Mouse (Mus musculus) kidney, postnatal 36 days (tissue): ENCODE measurements around the gene Foxp1.
A peak's percentile ranks its signal among the peaks of the same experiment; 100 is the strongest.

Experiments
- DNase-seq, 2 experiments: peaks; one replicate each; pipeline ENCODE4 v3.0.0; 2021 to 2022; ENCODE audit warnings: mixed read lengths in 2 of 2

Gene Foxp1

DNA sequence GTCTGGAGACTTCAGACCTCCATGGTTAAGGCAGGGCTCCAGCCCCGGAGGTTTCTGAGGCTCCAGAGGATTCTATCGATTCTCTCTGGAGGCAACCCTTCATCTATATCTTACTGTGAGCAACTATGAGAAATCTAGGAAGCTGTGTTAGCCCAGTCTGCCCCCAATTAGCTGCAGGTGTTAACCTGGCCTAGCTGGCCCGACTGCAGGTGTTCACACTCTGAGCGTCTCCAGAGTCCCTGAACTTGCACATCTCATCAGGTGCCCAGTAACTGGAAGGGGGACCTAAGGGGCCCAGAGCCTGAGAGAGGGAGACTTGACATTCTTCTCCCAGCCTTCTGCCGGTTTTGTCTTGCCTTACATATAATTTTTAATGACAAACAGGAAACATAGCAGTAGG, 134.5 kb downstream of the Foxp1 start:
- DNase-seq: no peak

DNA sequence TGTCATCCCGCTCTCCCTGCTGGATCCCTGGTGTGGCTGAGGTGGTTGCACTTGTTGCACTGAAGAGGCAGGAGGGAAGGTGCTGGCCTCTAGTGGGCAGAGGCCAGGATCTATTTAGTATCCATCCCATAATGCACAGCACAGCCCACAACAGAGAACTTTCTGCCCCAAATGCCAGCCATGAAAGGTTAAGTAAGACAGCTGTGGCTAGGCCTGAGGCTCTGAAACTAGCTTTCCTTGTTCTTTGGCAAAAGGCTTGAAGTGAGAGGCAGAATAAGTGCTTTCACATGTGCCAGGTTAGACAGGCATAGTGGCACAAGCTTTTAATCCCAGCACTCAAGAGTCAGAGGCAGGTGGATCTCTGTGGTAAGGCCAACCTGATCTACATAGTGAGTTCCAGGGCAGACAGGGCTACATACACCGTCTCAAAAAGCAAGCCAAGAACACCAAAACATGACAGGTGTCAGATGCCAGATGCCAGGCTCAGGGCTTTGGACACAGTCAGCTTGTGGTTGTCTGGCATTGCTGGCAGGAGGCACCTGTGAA, 137.4 kb downstream of the Foxp1 start:
- DNase-seq: peak; percentile 20 to 52

DNA sequence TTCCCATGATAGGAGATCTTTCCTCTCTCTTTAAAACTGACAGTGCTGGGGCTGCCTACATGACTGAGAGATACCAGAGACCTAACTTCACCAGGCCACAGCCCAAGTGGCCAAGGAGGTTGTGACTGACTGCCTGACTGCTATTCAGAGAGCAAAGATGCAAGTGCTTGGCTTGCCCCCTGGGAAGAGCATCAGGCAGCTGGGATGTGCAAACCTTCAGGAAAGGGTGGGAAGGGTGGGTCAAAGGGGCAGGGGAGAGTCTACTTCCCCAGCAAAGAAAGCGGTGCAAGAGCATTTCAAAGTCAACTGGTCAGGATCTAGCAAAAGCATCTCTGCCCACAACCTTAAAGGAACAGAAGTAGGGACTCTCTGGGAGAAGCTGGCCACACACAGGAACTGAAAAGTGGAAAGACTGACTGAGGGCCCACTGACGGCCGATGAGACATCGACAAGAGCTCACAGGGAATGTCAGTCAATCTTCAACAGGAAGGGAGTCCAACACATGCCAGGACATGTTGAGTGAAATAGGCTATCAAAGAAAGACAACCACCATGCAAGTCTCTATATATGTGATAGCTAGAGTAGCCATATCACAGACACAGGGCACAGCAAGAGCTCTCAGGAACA, 138.6 kb downstream of the Foxp1 start:
- no peak for DNase-seq

DNA sequence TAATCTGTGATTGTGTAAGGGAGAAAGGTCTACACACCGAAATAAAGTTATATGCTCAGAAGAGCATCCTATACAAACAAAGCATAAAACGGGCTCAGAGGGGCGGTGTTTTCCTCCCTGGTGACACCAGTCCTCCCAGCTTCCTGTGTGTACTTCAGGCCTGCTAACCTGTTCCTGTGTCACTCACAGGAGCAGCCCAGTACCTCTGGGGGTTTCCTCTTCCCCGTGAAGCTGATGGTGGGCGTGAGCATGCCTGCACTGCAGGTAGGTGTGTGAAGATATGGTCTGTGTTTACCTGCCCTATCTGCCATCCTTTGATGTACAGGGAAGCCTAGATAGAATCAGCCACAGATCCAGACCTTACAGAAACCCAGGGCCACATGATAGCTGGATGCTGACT, 142.4 kb downstream of the Foxp1 start:
- DNase-seq: no peak

DNA sequence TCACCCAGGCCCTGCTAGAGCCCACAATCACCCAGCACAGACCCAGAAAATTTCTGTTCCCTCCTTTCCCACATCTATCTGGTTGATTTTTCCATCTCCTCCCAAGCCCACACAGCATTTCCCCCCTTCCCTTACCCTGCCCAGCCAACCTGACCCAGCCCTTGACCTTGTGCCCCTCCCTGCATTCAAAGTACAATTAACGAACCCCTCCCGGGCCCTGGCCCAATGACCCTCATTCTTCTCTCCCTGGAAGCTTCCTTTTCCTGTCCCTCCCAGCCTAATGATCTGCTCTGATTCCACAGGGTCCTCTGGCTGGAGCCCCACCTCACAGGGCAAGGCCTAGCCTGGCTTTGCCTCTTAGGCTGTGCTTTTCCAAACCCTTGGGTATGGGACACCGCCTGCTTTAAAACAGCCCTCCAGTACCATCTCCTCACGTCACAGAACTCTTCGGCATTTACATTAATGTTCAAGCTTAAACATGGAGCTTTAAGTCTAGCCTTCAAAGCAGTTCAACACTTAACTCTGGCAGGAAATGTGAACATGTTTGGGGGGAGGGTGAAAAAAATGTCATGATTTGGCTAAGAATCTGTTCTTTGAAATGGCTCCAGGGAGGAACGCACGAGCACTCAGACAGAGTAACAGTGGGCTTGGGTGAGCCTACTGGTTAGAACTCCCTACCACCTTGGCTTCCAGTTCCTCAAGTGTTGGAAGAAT, 143.4 kb downstream of the Foxp1 start:
- peak; percentile 65 to 76 for DNase-seq

DNA sequence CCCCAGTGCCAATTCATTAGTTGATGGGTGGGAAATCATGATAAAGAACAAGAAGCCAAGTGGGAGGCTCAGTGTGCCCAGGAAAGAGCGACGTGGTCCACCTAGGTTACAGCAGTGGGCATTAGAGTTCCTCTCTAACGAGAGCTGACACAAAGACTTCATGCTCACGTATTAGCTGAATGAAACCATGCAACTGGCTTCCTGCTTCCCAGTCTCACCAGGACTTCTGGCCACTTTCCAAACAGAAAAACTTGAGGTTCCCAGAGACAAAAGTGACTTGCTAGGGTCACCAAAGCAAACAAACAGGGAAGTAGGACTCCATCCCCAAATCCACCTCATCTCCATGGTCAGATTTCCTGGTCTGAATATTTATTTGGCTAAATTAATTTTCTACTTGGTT, 144.8 kb downstream of the Foxp1 start:
- peak in 1 of 2 experiments; percentile 12 for DNase-seq

DNA sequence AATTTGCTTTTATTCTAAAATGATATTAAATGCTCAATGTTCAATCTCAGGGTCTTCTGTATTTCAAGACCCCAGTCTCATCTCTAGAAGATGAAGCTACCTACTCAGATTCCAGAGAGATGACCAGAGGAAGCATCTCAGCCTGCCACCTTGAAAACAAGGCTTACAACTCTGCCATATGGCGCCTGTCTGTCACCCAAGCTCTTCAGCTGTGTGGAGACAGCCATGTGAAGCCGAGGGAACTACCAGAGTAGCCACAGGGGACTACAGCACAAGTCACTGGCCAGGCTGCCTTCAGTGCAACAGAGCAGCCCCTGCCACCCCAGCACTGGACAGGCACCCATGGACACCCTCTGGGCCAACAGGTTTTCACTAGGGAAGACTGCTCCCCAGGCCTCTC, 145.4 kb downstream of the Foxp1 start:
- DNase-seq: no peak

DNA sequence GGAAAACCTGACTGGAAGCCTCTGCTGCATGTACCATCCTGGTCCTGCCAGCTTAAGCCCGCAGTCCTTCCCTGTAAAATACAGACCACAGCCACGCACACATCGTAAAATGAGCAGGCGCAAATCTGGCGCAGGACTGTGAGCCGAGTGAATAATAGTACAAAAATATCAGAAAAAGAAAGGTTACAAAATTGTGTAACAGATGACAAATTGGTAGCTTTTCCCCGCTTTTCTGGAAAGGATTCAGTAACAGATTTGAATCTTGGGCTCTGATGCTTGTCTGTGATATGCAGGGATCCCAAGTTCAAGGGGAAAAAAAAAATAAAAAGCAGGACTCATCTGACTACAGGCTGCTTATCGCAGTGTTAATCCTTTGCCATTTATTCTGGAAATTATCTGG, 145.8 kb downstream of the Foxp1 start:
- DNase-seq: no peak

DNA sequence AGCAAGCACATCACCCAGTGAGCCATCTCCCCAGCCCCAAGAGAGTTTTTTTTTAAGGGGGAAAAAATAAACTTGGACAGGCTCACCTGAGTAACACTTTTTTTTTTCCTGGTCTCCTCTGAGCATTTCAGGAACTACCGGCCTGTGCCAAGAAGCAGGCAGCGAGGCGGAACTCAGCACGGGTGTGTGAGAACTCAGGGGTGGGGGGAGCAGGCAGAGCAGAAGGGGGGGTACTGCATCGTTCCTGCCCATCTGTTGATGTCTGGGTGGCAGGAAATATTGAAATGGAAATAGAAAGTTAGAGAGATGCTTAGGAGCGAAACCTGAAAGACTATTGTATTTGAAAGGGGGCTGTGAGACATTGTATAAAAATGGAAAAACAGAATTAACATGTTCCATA, 146.7 kb downstream of the Foxp1 start:
- peak; percentile 35 to 60 for DNase-seq

DNA sequence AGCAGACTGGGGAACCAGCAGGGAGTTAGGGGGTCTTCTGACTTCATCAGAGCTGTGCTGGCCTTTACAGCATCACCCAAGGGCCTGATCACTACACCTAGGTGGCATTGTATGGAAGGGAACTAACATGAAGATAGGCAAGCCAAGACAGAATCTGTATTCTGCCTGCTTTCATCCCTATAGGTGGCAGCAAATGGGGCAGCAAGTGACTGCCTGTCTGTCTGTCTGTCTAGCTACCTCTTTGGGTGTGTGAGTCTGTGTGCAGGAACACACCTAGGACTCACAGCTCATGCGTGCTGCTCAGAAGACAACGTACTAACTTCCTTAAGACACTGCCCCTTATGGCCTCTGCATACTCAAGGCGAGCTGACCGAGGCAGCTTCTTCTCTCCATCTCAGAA, 147.1 kb downstream of the Foxp1 start:
- no peak for DNase-seq

DNA sequence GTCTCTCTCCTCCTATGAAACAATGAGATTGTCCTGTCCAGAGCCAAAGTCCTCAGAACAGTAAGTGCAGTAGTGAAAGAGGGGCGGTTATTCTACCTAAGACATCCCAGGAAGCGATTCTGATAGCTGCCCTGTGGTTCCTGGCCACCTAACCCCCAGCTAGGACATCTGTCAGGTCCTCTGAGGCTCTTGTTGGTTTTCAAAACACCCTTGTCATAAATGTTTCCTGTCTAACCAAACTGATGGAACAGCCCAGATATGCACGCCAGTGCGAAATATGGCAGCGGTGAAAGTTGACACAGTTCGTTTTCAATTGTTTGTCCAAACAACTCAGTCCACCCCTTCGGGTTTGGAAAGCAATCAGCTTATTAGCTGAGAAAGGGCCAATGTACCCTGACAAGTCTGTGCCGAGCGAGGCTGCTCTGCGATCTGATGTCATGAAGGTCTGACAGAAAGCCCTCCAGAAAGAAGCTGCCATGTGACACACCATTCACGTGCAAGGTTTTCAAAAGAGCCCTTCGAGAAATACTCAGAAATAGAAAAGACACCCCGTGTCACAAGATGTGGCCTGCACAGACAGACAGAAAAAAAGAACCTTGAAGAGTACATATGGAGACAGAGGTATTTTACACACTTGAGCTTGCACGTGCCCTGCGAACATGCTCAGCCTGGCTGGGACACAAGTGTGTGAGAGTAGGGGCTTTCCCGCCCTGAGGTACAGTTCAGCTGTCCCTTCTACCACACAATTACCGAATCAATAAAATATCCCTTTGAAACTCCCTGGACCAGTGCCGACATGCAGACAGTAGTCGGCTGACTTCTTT, 147.9 kb downstream of the Foxp1 start:
- peak; percentile 25 to 42 for DNase-seq

DNA sequence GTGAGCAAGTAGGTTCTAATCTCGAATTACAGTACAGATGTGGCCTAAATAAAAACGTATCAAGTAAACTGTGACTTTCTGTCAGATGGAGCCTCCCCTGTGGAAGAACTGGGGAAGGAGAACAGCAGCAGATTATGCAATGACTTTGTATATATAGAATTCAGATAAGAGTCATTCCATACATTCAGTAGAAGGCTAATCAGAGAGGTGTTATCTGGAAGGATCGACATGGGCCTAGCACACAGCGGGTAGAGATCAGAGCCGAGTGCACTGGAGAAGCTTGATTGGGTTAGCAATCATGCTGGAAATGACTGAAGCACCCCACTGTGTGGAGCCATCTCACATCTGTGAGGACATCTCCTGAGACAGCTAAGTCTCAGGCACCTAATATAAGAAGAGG, 150.1 kb downstream of the Foxp1 start:
- no peak for DNase-seq

DNA sequence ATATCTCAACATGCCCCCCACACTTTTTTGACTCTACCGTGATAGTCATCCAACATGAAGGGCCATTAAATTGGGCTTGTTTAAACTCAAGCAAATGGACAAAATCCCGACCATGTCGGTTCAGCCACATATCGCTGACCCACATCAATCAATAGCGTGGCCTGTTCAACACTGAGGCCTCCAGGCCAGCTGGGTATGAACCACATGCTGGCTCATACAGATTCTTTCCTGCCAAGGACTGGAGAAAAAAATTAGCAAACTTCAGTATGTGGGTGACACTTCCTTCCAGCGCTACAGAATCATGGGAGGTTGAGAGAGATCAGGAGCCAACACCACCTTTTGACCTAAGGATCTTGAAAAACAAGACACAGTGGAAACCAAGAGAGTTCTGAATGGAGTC, 150.5 kb downstream of the Foxp1 start:
- no peak for DNase-seq

DNA sequence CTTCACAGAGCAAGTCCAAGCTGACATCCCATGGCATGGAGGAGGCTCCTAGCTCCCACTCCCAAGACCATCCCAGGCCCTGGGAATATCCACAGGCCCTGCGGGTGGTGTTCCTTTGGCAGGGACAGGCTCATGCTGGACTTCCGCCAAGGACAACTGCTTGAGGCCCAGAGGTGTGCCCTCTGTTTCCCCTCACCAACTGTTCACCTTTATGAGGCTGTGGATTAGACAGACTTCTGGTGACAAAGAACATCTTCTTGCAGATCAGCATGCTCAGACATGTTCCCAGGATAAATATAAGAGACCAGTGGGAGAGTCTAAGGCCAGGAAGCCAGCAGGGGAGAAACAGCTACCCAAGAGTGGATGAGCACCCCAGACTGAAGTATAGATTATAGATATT, 152.6 kb downstream of the Foxp1 start:
- peak in 1 of 2 experiments; percentile 11 for DNase-seq

DNA sequence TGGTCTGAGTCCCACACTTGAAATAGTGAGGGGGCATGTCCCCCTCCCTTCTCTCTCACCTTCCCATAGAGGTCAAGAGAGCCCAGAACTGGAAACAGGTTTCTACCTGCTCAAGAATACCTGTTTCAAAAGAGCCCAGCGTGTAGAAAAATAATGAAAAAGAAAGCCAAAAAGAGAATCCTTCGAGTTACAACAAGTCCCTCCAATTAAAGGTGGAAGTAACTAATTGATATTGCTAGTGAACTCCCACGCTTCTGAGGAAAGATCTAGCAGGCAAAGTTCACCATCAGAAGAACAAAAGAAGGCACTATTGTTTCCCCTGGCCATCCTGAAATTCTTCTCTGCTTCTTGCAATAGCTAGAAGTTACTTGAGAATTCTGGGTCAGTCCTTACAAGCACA, 153.4 kb downstream of the Foxp1 start:
- DNase-seq: no peak

DNA sequence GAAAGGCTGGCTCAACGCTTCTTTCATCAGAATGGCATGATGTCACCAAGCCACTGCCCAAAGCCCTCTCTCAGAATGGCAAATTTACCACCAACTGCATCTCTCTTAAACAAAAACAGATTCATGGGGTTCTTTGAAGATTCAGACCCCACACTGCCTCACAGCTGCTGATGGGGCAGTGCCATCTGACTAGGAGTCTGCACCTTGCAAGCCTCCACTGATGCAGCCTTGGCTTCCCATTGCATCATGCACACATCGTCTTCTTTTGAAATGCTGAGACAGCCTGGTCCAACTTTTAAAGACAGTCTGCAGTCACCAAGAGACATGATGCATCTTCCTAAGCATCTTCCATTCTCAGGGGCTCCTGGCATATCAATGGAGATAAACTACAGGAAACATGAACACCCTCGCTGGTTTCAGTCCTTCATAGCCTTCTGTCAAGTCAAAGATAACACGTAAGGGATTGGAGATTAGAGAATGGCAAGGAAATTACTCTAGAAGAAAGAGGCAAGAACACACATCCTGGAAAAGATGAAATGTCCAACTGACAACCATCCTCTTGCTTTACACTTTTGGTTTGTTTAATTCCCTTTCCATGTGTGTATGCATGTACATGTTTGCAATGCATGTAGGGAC, 154.3 kb downstream of the Foxp1 start:
- no peak for DNase-seq

DNA sequence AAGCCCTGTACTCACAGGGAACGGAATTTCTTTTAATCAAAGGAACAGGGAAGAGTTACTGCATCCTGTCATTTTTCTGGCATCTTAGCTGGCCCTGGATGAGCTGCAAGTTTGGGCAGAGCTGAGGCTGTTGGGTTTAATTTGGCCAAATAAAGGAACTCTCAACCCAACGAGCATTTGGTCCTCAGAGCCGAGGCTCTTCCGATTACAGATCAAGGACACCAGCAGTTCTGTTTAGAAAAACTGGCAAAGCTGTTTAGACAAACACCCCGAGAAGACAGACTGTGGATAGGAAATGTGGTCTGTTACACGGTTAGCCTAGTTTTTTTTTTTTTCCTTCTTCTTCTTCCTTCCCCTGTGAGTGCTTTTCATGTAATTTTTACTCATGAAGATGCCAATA, 158.0 kb downstream of the Foxp1 start:
- peak in 1 of 2 experiments; percentile 17 for DNase-seq

DNA sequence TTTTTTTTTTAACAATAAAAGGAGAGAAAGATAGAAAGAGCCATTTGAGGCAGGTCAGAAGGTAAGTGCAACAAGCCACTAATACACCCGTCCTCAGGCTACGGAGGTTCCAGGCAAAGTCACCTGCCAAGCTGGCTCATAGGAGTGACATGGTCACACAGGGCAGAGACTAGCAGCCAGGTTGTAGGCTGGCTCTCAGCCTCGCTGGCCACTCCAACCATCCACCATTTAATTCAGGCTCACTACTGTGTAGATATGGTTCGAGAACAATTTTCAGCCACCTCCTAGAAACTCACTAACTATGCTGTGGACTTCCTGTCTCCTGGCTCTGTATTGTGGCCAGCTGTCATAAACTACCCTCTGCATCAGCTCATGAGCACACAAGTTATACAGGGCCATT, 161.9 kb downstream of the Foxp1 start:
- no peak for DNase-seq

DNA sequence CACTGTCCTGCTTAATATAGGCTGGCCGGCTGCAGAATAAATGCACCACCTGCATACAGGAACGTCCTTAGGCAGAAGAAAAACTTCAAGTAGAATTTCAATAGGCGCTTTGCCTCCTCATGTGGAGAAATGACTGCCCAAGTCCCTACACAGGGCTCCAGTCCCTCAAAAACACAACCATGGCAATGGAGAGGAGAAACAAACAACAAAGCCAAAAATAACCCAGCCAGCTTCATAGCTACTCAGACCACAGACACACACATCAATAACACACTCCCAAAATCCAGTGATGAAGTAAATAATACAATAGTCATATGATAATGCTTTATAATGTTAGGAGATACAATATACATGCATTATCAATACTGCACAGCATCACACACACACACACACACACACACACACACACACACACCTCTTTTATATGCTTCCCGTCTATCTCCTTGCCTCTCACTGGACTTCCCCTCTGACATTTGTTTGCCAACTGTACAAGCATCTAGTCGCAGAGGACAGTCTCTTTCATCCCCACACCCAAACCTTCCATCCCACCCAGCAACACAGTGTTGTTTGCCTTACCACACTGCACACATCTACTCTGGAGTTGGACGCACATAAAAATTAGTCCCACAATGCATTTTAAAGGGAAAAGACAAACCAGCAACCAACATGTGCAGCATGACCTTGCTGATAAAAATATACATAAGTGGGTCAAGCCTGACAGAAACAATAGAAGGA, 162.6 kb downstream of the Foxp1 start:
- DNase-seq: no peak

DNA sequence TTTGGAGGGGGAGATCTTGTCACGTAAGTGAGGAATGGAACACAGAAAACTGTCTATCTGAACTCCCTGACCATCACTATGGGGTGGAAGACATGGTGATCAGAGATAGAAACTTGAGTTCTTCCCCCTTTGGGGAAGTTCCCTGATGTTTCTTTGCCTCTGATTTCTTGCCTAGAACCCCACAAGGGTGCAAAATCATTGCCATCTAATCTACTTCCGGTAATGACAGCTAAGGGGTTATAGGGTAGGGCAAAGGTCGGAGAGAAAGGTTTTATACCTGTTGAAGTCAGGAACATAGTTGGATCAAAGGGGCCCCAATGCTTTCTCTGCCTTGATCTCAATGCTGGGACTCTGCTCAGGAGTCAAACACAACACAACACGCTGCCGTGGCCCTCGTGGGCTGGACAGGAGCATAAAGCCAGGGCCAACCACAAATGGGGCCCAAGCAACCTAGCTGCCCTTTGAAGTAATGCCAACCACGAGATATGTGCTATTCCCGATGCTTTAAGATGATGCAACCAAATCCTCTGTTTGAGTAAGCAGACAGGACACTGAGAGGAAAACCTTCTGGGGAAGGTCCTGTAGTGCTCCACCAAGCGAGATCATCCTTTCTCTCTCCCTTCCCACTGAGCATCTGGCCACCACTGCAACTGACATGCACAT, 163.4 kb downstream of the Foxp1 start:
- no peak for DNase-seq

DNA sequence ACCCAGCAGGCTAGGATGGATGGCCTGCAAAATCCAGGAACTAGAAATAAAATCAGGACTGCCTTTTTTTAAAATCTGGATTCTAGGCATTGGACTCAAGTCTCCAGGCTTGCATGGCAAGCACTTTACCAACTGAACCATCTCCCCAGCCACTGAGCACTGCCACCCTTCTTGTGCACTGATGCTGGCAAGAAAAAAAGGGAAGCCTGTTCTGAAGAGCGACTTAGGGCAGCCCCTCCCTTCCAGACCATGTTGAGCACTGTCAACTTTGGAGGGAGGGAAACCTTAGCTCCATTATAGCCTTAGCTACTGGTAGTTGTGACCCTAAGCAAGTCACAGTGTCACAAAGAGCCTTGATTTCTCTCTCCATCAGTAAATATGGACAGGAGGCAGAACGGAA, 164.6 kb downstream of the Foxp1 start:
- DNase-seq: no peak

DNA sequence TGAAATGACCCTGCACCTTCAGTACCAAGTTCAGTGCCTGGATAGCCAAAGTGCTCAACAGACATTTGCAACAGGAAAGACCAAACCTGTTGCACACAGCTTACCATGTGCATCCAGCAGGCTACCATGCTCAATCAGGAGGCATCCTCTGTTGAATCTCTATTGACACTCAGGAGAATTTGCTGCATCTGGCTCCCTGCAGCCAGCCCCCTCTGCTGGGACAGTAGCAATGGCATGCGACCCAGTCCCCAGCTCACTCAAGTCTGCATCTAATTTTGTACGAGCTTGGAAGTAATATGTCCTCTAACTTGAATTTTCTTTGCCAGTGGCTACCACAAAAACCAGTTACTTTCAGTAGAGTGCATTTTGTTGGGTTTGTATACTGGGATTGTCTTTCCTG, 168.2 kb downstream of the Foxp1 start:
- DNase-seq: no peak
